Mouse (Mus musculus): ENCODE results near the gene Jakmip3.

- TF ChIP-seq CTCF (IDR thresholded peaks at IDR 0.05; ENCODE audit: low read depth) (no peak), EP300 (optimal IDR thresholded peaks at IDR 0.05) (no peak)
Measured at GRCm38 (mm10) chr7:138913616-138914015, 26.9 kb upstream of the Jakmip3 start.

Data from stomach, postnatal 0 days (tissue).